Mouse (Mus musculus): Measurements from ENCODE around the gene Babam2.

Babam2 gene

GRCm38 (mm10) chr5:31697644-31698296, at the start of gene Babam2:
Gene Babam2, plus strand, starts transcription at chr5:31697684.
- peak; percentile 97 for DNase-seq

GRCm38 (mm10) chr5:31650518-31651288, 46.8 kb upstream of the Babam2 start:
- no peak for DNase-seq

GRCm38 (mm10) chr5:31655688-31656190, 41.7 kb upstream of the Babam2 start:
- DNase-seq: no peak

- DNase-seq: no peak
Observed at GRCm38 (mm10) chr5:31666176-31666575, 31.3 kb upstream of the Babam2 start.

- DNase-seq: no peak
Observed at GRCm38 (mm10) chr5:31668325-31668968, 29.0 kb upstream of the Babam2 start.

GRCm38 (mm10) chr5:31669984-31670383, 27.5 kb upstream of the Babam2 start:
- DNase-seq: no peak

GRCm38 (mm10) chr5:31671137-31671536, 26.3 kb upstream of the Babam2 start:
- no peak for DNase-seq

- no peak for DNase-seq
Observed at GRCm38 (mm10) chr5:31673431-31673830, 24.1 kb upstream of the Babam2 start.

GRCm38 (mm10) chr5:31678000-31678399, 19.5 kb upstream of the Babam2 start:
- DNase-seq: no peak

GRCm38 (mm10) chr5:31680183-31680582, 17.3 kb upstream of the Babam2 start:
- DNase-seq: no peak

GRCm38 (mm10) chr5:31682305-31682704, 15.2 kb upstream of the Babam2 start:
- no peak for DNase-seq

GRCm38 (mm10) chr5:31686040-31686439, 11.4 kb upstream of the Babam2 start:
- no peak for DNase-seq

- no peak for DNase-seq
Observed at GRCm38 (mm10) chr5:31687972-31688371, 9.5 kb upstream of the Babam2 start.

- DNase-seq: no peak
Observed at GRCm38 (mm10) chr5:31693191-31693590, 4.3 kb upstream of the Babam2 start.

GRCm38 (mm10) chr5:31696971-31697643, 377 bp upstream of the Babam2 start, which contains the start of gene Rbks:
Gene Rbks, minus strand, starts transcription at chr5:31697627.
- no peak for DNase-seq

GRCm38 (mm10) chr5:31698297-31698726, 828 bp downstream of the Babam2 start:
- DNase-seq: peak; percentile 89

GRCm38 (mm10) chr5:31698931-31699330, 1.4 kb downstream of the Babam2 start:
- no peak for DNase-seq

GRCm38 (mm10) chr5:31699397-31699796, 1.9 kb downstream of the Babam2 start:
- no peak for DNase-seq

GRCm38 (mm10) chr5:31704971-31705370, 7.5 kb downstream of the Babam2 start:
- DNase-seq: no peak

- no peak for DNase-seq
Observed at GRCm38 (mm10) chr5:31706826-31707225, 9.3 kb downstream of the Babam2 start.

- peak; percentile 59 for DNase-seq
Observed at GRCm38 (mm10) chr5:31709389-31709788, 11.9 kb downstream of the Babam2 start.

- no peak for DNase-seq
Observed at GRCm38 (mm10) chr5:31713280-31713711, 15.8 kb downstream of the Babam2 start.

- no peak for DNase-seq
Observed at GRCm38 (mm10) chr5:31713841-31714264, 16.4 kb downstream of the Babam2 start.

Data from thymus, postnatal 4 days (tissue).